Mouse (Mus musculus): ENCODE results near the gene Cdan1. TPM values are rescaled to one million over a fixed set of nuclear protein-coding genes. Genes with fewer than 3 reads are reported as not detected.

Cdan1 gene
- 14.7 and 15.6 TPM in 2 replicates for polyA plus RNA-seq (2012; rRNA removed; ENCODE audit: low replicate concordance)

DNA sequence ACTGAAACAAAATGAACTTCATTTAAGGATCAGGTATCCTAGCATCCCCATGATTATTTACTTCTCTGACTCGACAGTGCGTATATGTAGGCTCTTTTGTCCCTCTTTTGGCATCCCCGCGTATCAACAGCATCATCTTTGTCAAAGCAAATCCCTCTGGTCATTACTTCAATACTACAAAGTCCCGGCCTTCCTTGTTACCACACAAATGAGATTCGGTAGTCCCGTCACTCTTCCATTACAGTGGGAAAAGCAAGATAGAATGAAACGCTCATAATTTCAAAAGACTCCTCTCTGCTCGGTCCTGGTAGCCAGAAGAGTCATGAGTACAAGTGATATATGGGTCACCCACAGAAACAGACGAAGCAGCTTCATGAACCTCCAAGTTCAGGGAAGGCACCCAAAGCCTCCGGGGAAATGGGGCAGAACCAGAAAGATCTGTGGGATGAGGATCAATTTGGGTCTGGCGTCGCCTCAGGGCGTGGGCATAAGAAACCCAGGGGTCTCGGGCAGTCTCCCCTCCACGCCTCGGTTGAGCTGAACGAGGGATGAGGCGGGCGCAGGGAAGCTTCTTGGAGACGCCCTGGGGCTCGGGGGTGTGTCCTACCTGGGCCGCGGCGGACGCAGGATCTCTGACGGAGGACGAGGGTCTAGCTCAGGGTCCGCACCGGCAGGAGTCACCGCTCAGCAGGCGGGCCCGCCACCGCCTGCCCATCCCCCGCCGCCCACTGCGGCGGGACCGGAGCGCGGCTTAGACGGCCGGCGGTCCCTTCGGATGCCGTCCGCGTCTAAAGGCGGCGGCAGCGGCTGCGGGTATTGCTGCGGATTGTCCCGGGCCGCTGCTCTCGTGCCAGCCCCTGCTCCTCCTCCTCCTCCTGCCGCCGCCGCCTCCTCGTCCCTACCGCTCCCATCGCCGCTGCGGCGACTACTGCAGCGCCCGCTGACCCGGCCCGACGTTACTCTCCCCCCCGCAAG is at the start of gene Cdan1:
TSS of gene Cdan1 (minus strand) at position 680 of the 975 bp plus-strand sequence.

DNA sequence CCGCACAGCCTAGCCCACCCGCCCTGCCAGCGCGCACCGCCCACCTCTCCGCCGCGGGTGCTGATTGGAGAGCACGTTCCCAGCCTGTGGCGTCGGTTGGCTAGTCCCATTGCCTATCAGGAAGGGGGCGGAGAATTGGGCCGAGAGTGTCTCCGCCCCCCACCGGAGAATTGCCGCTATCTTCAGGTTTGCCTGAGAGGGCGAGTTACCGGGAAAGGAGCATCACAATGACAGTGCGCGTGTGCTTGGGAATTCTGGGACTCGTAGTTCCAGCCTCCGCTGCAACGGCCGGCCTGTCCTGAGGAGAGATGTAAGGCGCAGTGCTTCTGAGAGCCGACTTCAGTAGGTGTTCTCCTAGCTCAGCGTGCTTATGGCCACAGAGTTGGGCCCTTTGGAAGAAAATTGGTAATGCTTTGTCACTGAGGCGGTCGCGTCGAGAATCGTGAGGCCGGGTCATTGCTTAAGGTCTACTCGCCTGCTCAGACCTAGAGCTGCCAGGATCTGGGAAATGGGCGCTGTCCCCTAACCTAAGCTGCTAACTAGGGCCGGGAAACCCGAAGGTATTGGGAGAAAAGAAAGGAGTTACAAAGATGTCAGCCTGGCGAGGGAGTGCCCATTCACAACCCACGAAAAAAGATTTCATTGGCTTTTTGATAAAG is 625 bp upstream of the Cdan1 start, which contains the start of gene Ttbk2:
TSS of gene Ttbk2 (minus strand) at position 181 of the 659 bp plus-strand sequence.

Other genes with a start within 250 kb of the Cdan1 start
- 0.40 and 0.59 TPM in 2 replicates for gene Haus2, start 240.7 kb downstream of the Cdan1 start, polyA plus RNA-seq (2012; rRNA removed; ENCODE audit: low replicate concordance)
- gene Lrrc57, start 240.6 kb downstream of the Cdan1 start, polyA plus RNA-seq (2012; rRNA removed; ENCODE audit: low replicate concordance): 4.6 and 7.9 TPM in 2 replicates
- 1.1 and 1.5 TPM in 2 replicates for gene Stard9, start 221.0 kb downstream of the Cdan1 start, polyA plus RNA-seq (2012; rRNA removed; ENCODE audit: low replicate concordance)
- gene Ttbk2, start 476 bp upstream of the Cdan1 start, polyA plus RNA-seq (2012; rRNA removed; ENCODE audit: low replicate concordance): 1.2 and 3.5 TPM in 2 replicates
- 4.0 and 7.2 TPM in 2 replicates for gene Ubr1, start 120.6 kb upstream of the Cdan1 start, polyA plus RNA-seq (2012; rRNA removed; ENCODE audit: low replicate concordance)
- gene Tmem62, start 126.9 kb upstream of the Cdan1 start, polyA plus RNA-seq (2012; rRNA removed; ENCODE audit: low replicate concordance): 3.5 and 4.1 TPM in 2 replicates
- 6.6 and 7.3 TPM in 2 replicates for gene Ccndbp1, start 158.3 kb upstream of the Cdan1 start, polyA plus RNA-seq (2012; rRNA removed; ENCODE audit: low replicate concordance)
- gene Epb42, start 186.9 kb upstream of the Cdan1 start, polyA plus RNA-seq (2012; rRNA removed; ENCODE audit: low replicate concordance): 0.22 and 0.28 TPM in 2 replicates
- gene Tgm5, start 235.7 kb upstream of the Cdan1 start, polyA plus RNA-seq (2012; rRNA removed; ENCODE audit: low replicate concordance): 0.04 and 0.26 TPM in 2 replicates

All from duodenum, adult 2 months (tissue).